Mouse (Mus musculus) hindlimb bud, embryonic 11.5 days (tissue): ENCODE measurements at regions not wholly inside any gene's neighbourhood (a gene's known extent, or its start where the extent isn't known, plus 50 kb on each side); places are given as distances from the start of the nearest gene placed in this dataset.
"Not testable (repeated sequence)": the region's sequence is repeated elsewhere in the genome, so short reads cannot be mapped to it uniquely, and the experiment has no call there.

Source experiments
- DNase-seq: peaks from one replicate; pipeline ENCODE4 v3.0.0-alpha.2; 2012; ENCODE audit warnings: low read depth, low spot score; ENCODE audit errors: extremely low spot score

DNA sequence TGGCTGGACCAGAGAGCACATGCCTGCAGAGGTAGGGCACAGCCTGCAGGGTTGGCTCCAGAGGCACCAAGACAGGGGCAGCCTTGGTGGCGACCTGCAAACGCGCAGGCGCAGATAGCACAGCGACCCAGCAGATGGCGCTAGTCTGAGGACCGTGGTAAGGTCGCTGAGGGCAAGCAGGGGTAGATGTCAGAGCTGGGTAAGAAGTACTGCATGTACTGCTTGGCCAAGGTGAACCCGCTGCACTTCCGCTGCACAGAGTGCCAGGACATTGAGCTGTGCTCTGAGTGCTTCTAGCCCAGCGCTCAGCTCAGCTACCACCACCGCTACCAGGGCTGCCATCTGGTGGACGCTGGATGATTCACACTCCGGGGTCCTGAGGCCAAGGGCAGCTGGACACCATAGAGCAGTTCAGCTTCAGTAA is 68.3 kb downstream of the Hsp90b1 start:
- DNase-seq = peak; percentile 71

- DNase-seq = not testable (repeated sequence)
Observed at GRCm38 (mm10) chr10:86636515-86636914, 68.8 kb downstream of the Hsp90b1 start.

DNA sequence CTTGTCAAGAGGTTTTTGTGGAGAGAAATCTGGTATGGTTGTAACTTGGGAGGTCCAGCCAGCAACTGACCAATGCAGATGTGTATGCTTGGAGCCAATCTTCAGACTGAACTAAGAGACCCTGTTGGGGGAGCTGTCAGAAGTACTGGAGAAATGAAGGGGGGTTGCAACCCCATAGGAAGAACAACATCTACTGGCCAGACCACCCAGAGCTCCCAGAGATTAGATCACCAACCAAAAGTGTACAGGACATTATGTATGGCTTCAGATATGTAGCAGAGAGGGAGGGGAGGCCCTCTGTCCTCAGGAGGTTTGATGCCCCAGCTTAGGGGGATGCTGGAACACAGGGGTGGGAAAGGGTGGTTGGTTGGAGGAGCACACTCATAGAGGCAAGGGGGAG is 78.6 kb downstream of the Hsp90b1 start:
- not testable (repeated sequence) for DNase-seq

GRCm38 (mm10) chr10:86617958-86618664 is 87.2 kb downstream of the Hsp90b1 start:
- DNase-seq = not testable (repeated sequence)

DNA sequence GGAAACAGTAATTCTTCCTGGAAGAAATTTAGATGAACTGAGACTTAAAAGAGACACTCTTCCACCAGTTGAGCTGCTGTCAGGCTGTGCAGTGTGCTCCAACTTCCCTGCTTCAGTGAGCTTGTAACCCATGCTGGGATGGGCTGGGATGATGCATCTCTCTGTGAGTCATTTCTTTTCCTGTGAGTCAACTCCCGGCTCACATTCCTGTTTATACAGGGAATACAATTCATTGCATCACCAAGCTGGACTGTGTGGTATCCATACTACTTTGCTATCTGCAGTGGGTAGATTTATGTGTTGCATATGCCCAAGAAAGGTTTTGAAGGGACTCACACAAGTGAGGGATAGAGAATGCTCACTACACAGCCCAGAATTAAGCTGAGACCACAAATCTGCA is 93.0 kb downstream of the Hsp90b1 start:
- DNase-seq = not testable (repeated sequence)

DNA sequence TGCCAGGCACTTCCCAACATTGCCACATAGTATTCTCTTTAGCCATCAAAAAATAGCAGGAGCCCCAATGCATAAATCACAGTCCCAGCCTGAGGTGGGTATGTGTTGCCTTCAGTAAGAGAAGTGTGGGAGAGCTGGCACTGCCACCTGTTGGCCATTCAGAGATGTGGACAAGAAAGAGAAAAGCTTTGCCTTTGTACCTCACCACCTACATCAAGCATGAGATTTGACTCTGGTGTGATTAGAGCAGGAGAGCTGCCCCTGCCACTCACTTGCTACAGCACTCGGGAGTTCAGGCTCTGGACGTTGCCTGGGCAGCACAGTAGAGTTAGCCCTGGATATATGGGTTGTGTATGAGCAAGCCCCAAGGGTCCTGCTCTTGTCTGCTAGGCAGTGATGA is 95.3 kb downstream of the Hsp90b1 start:
- not testable (repeated sequence) for DNase-seq

- DNase-seq = not testable (repeated sequence)
Observed at GRCm38 (mm10) chr10:86600843-86601242, 102.1 kb upstream of the Syn3 start.

DNA sequence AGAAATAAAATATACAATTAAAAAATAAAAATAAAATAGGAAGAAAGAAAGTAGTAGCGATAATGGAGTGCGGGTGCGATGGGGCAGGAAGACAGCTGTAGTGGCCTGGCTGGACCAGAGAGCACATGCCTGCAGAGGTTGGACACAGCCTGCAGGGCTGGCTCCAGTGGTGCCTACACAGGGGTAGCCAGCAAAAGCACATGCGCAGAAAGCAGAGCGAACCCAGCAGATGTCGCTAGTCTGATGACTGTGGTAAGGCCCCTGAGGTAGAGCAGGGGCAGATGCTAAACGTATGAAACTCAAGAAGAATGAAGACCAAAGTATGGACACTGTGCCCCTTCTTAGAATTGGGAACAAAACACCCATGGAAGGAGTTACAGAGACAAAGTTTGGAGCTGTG is 101.3 kb upstream of the Syn3 start:
- DNase-seq = not testable (repeated sequence)

GRCm38 (mm10) chr10:86590211-86590610 is 91.5 kb upstream of the Syn3 start:
- not testable (repeated sequence) for DNase-seq

DNA sequence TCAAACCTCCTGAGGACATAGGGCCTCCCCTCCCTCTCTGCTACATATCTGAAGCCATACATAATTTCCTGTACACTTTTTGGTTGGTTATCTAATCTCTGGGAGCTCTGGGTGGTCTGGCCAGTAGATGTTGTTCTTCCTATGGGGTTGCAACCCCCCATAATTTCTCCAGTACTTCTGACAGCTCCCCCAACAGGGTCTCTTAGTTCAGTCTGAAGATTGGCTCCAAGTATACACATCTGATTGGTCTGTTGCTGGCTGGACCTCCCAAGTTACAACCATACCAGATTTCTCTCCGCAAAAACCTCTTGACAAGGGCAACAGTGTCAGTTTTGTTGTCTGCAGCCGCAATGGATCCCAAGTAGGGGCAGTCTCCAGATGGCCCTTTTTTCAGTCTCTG is 68.2 kb upstream of the Syn3 start:
- DNase-seq = not testable (repeated sequence)

GRCm38 (mm10) chr10:86555843-86556242 is 57.1 kb upstream of the Syn3 start:
- DNase-seq = no peak
